ENCODE assay signal across 22 mouse cellular contexts in the genomic region with DNA sequence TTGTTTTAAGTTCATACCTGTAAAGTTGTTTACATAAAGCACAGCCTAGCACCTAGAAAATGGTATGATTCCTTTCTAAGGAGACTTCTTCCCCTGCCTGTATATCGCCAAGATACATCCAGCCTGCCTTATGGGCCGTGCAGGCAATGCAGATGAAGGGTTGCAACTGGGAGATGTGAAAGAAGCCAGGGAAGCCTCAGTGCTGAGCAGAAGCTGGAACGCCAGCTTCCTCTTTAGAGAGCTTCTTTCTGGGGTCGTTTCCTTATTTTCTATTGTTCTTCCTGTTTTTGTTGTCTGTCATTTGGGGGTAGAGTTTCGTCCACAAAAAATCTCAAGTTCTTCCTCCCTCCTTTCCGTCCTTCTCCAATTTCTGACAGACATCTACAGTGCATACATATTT. TPM values are rescaled to one million over a fixed set of nuclear protein-coding genes. Genes with fewer than 3 reads are reported as not detected.
A peak's percentile ranks its signal among the peaks of the same experiment; 100 is the strongest.
DNase-seq lines count a peak whose midpoint lies in the region; ATAC-seq and TF ChIP-seq lines count a peak whose summit lies in the region.
"Had no signal": no experiment of that assay in that cellular context is flagged by ENCODE, and none has a peak within 500 bp of the region (broad histone marks: within the 10 kb centered on the region; RNA-seq: fewer than 3 reads in every experiment).

No protein-coding gene starts in this region.

- no peak for DNase-seq in liver, embryonic 11.5 days (ENCODE audit: low spot score)
- no peak for DNase-seq in liver, postnatal 0 days
- peak; percentile 75 for DNase-seq in MEL (ENCODE audit: low read depth, low spot score)
- no peak for DNase-seq in ovary, postnatal 36 days (ENCODE audit: low spot score)
- DNase-seq: adrenal gland, adult 8-10 months; cerebellum, adult 11 months; cerebellum, postnatal 10 days; forebrain, postnatal 0 days; heart, postnatal 14 days; lung, postnatal 10 days; right cerebral cortex, postnatal 14 days had no signal

- TF ChIP-seq EP300 in liver, postnatal 0 days (IDR thresholded peaks at IDR 0.05; ENCODE audit: low read depth), result no peak
- TF ChIP-seq EP300 in MEL (IDR thresholded peaks at IDR 0.05; ENCODE audit: low read depth in 1 of 2, low read length in 2 of 2), result peak in 1 of 2 experiments; percentile 59; a peak in 1 of 4 replicates

- H3K27me3 ChIP-seq in liver, embryonic 11.5 days (replicated peaks; ENCODE audit: control insufficient read depth, insufficient read depth, low read length), result no peaks in the 10 kb centered on the region
- H3K27me3 ChIP-seq in liver, postnatal 0 days (ENCODE audit: insufficient read depth, low read length), result no peaks in the 10 kb centered on the region
- no peaks in the 10 kb centered on the region for H3K27me3 ChIP-seq in MEL (ENCODE audit: control insufficient read depth in 1 of 2, insufficient read depth in 2 of 2, low read length in 2 of 2)
- H3K27me3 ChIP-seq in forebrain, embryonic 13.5 days, result no peaks in the 10 kb centered on the region
- H3K27me3 ChIP-seq: heart, embryonic 12.5 days; intestine, embryonic 15.5 days; kidney, embryonic 15.5 days; liver, embryonic 15.5 days; Patski had no signal

- no peak for TF ChIP-seq RAD21 in MEL (IDR thresholded peaks at IDR 0.05; ENCODE audit: low read depth, low read length)

- H3K36me3 ChIP-seq in liver, embryonic 11.5 days (ENCODE audit: control insufficient read depth, insufficient read depth, low read length), result no peaks in the 10 kb centered on the region; the same call in 1 of the 2 replicates
- 0 out of 2 replicates have a peak, but pooled peaks cover 3% of the 10 kb centered on the region for H3K36me3 ChIP-seq in liver, postnatal 0 days (replicated peaks; ENCODE audit: insufficient read depth, low read length)
- H3K36me3 ChIP-seq in MEL (ENCODE audit: control insufficient read depth in 1 of 2, insufficient read depth in 2 of 2, low read length in 2 of 2), result peaks cover 0 to 22% of the 10 kb centered on the region in 2 experiments; a peak in 2 of 4 replicates
- H3K36me3 ChIP-seq in forebrain, embryonic 13.5 days (ENCODE audit: poor library complexity, severe bottlenecking), result no peaks in the 10 kb centered on the region
- H3K36me3 ChIP-seq: heart, embryonic 12.5 days; intestine, embryonic 15.5 days; midbrain, embryonic 12.5 days had no signal

- peaks cover 15% of the 10 kb centered on the region for H3K79me2 ChIP-seq in MEL (ENCODE audit: control insufficient read depth, insufficient read depth, low read length, poor library complexity)

- H3K4me2 ChIP-seq in liver, embryonic 11.5 days, result no peak overlapping the region
- no peak overlapping the region for H3K4me2 ChIP-seq in liver, postnatal 0 days (ENCODE audit: low read depth, low read length)
- no peak overlapping the region for H3K4me2 ChIP-seq in forebrain, embryonic 13.5 days
- H3K4me2 ChIP-seq: heart, embryonic 12.5 days; hindbrain, embryonic 14.5 days; intestine, embryonic 15.5 days; kidney, embryonic 15.5 days; liver, embryonic 15.5 days; midbrain, embryonic 12.5 days had no signal

- H3K9ac ChIP-seq in liver, embryonic 11.5 days (ENCODE audit: low read depth, low read length), result no peak overlapping the region
- H3K9ac ChIP-seq in liver, postnatal 0 days (replicated peaks), result no peak overlapping the region
- H3K9ac ChIP-seq in MEL (ENCODE audit: control insufficient read depth, low read depth, low read length, poor library complexity, severe bottlenecking), result peak overlapping the region; percentile 51
- no peak overlapping the region for H3K9ac ChIP-seq in forebrain, embryonic 13.5 days
- H3K9ac ChIP-seq: forebrain, postnatal 0 days; heart, embryonic 12.5 days; hindbrain, embryonic 14.5 days; intestine, embryonic 15.5 days; kidney, embryonic 15.5 days; liver, embryonic 15.5 days; midbrain, embryonic 12.5 days had no signal

- 36% methylated on average over 6 of the region's 6 CpGs for WGBS in liver, embryonic 11.5 days
- WGBS in liver, postnatal 0 days (ENCODE audit: insufficient replicate concordance), result 26% methylated on average over 6 of the region's 6 CpGs
- 72% methylated on average over 6 of the region's 6 CpGs for WGBS in forebrain, embryonic 13.5 days

- TF ChIP-seq POLR2A in MEL (IDR thresholded peaks at IDR 0.05; ENCODE audit: control insufficient read depth in 1 of 2, insufficient read depth in 1 of 2, low read depth in 1 of 2, low read length in 2 of 2, poor library complexity in 1 of 2), result no peak

- no peaks in the 10 kb centered on the region for H3K9me3 ChIP-seq in liver, embryonic 11.5 days (ENCODE audit: control insufficient read depth, low read length)
- no peaks in the 10 kb centered on the region for H3K9me3 ChIP-seq in liver, postnatal 0 days (ENCODE audit: low read length)
- no peaks in the 10 kb centered on the region for H3K9me3 ChIP-seq in MEL (replicated peaks; ENCODE audit: insufficient read depth, low read length)
- H3K9me3 ChIP-seq in forebrain, embryonic 13.5 days (replicated peaks), result no peaks in the 10 kb centered on the region
- H3K9me3 ChIP-seq: heart, embryonic 12.5 days; intestine, embryonic 15.5 days; kidney, embryonic 15.5 days; liver, embryonic 15.5 days; midbrain, embryonic 12.5 days had no signal

- peak overlapping the region; percentile 25; the same call in 1 of the 2 replicates for H3K27ac ChIP-seq in liver, embryonic 11.5 days (ENCODE audit: low read depth, low read length)
- H3K27ac ChIP-seq in liver, postnatal 0 days (ENCODE audit: low read depth), result no peak overlapping the region
- no peak overlapping the region for H3K27ac ChIP-seq in MEL (ENCODE audit: control insufficient read depth, low read depth, low read length)
- no peak overlapping the region for H3K27ac ChIP-seq in forebrain, embryonic 13.5 days
- H3K27ac ChIP-seq: hindbrain, embryonic 14.5 days; intestine, embryonic 15.5 days; kidney, embryonic 15.5 days; liver, embryonic 15.5 days; midbrain, embryonic 12.5 days had no signal

- no peak for ATAC-seq in liver, embryonic 11.5 days (replicated peaks; ENCODE audit: low FRiP score)
- ATAC-seq in liver, postnatal 0 days, result no peak
- ATAC-seq in common myeloid progenitor, adult 5-6 weeks (replicated peaks; ENCODE audit: low read depth, poor library complexity, severe bottlenecking), result peak; percentile 65
- peak; percentile 62 for ATAC-seq in monocyte, adult 5-6 weeks (replicated peaks; ENCODE audit: insufficient number of reproducible peaks, low FRiP score, low TSS enrichment, poor library complexity, severe bottlenecking)
- no peak for ATAC-seq in forebrain, embryonic 13.5 days
- ATAC-seq: forebrain, postnatal 0 days; intestine, embryonic 15.5 days; Patski had no signal

- no peak overlapping the region for H3K4me3 ChIP-seq in liver, embryonic 11.5 days (ENCODE audit: low read depth, low read length)
- no peak overlapping the region for H3K4me3 ChIP-seq in liver, postnatal 0 days (ENCODE audit: low read depth, low read length)
- H3K4me3 ChIP-seq in MEL (ENCODE audit: control insufficient read depth in 1 of 2, insufficient read depth in 1 of 2, low read depth in 2 of 2, low read length in 2 of 2), result peak overlapping the region; percentile 15 to 24
- no peak overlapping the region for H3K4me3 ChIP-seq in forebrain, embryonic 13.5 days
- H3K4me3 ChIP-seq: heart, embryonic 12.5 days; intestine, embryonic 15.5 days; kidney, embryonic 15.5 days; liver, embryonic 15.5 days; midbrain, embryonic 12.5 days; myocyte had no signal

- no peak for TF ChIP-seq CTCF in liver, postnatal 0 days (IDR thresholded peaks at IDR 0.05; ENCODE audit: low read depth)
- no peak for TF ChIP-seq CTCF in MEL (IDR thresholded peaks at IDR 0.05 in 2 of 3, conservative IDR thresholded peaks at IDR 0.05 in 1 of 3; ENCODE audit: control insufficient read depth in 1 of 3, insufficient read depth in 1 of 3, low read depth in 2 of 3, low read length in 3 of 3, poor library complexity in 1 of 3, severe bottlenecking in 1 of 3)

- H3K4me1 ChIP-seq in liver, embryonic 11.5 days (replicated peaks; ENCODE audit: control insufficient read depth, insufficient read depth, low read length), result peaks cover 18% of the 10 kb centered on the region
- peaks cover 20% of the 10 kb centered on the region for H3K4me1 ChIP-seq in liver, postnatal 0 days (ENCODE audit: insufficient read depth)
- peaks cover 7 to 13% of the 10 kb centered on the region in 2 experiments for H3K4me1 ChIP-seq in MEL (ENCODE audit: control insufficient read depth in 1 of 2, insufficient read depth in 2 of 2, low read length in 2 of 2)
- H3K4me1 ChIP-seq in forebrain, embryonic 13.5 days, result peaks cover 15% of the 10 kb centered on the region

TF ChIP-seq in MEL, 35 proteins besides CTCF, POLR2A, EP300 and RAD21 (continues in another document):
- TF ChIP-seq MAZ (IDR thresholded peaks at IDR 0.05; ENCODE audit: low read depth, low read length) (no peak), BHLHE40 (IDR thresholded peaks at IDR 0.05; ENCODE audit: borderline replicate concordance, low read depth, low read length) (no peak), ZNF384 (IDR thresholded peaks at IDR 0.05; ENCODE audit: low read depth, low read length) (no peak), MEF2A (IDR thresholded peaks at IDR 0.05; ENCODE audit: extremely low read depth, insufficient replicate concordance, low read depth, low read length, poor library complexity, severe bottlenecking) (no peak), KAT2A (conservative IDR thresholded peaks at IDR 0.05; ENCODE audit: low read depth, low read length) (no peak), TBP (IDR thresholded peaks at IDR 0.05; ENCODE audit: low read depth, low read length) (no peak), USF1 (IDR thresholded peaks at IDR 0.05; ENCODE audit: low read depth, low read length) (no peak), ETS1 (IDR thresholded peaks at IDR 0.05; ENCODE audit: low read depth, low read length) (no peak), SMC3 (IDR thresholded peaks at IDR 0.05; ENCODE audit: low read depth, low read length) (no peak), MYC (IDR thresholded peaks at IDR 0.05; ENCODE audit: low read depth, low read length) (no peak), RCOR1 (IDR thresholded peaks at IDR 0.05; ENCODE audit: low read depth, low read length) (no peak), ZC3H11A (IDR thresholded peaks at IDR 0.05; ENCODE audit: low read depth, low read length) (no peak), MYB (IDR thresholded peaks at IDR 0.05; ENCODE audit: low read depth, low read length) (no peak), UBTF (IDR thresholded peaks at IDR 0.05; ENCODE audit: borderline replicate concordance, insufficient read depth, low read depth, low read length) (no peak)

RNA-seq across cellular contexts. Expression of a gene that starts 2.1 kb away (rescaled TPM):
- polyA plus RNA-seq in liver, embryonic 11.5 days (2014; fragmentation: Nextera tagmentation; extraction: Ambion mirVana), result 125 and 127 TPM in 2 replicates
- polyA plus RNA-seq in liver, postnatal 0 days (2015; fragmentation: Nextera tagmentation; extraction: Ambion mirVana), result 49.4 and 55.0 TPM in 2 replicates
- 45.3 and 45.6 TPM in 2 replicates for total RNA-seq in MEL (2012; rRNA removed)
- polyA plus RNA-seq in MEL (2012; ENCODE audit: insufficient read depth in 1 of 2, insufficient read length in 2 of 2, low read depth in 1 of 2, low replicate concordance in 2 of 2, missing spikeins in 1 of 2), result 10 to 100 TPM in 1 of 2 experiments, not detected in 1; 33.5 TPM
- 53.5 and 66.8 TPM in 2 replicates for total RNA-seq in common myeloid progenitor, adult 5-6 weeks (2017)
- 127 to 252 TPM (median 176 TPM) in 3 replicates for total RNA-seq in monocyte, adult 5-6 weeks (2017)
- 157 and 167 TPM in 2 replicates for polyA plus RNA-seq in forebrain, embryonic 13.5 days (2015; fragmentation: Nextera tagmentation; extraction: Ambion mirVana)

Comparison
In these comparisons a context has a peak if more than half of its experiments do, and no peak if none do; other contexts are left out.
1. ATAC-seq: peak in common myeloid progenitor, adult 5-6 weeks (single experiment) and monocyte, adult 5-6 weeks (single experiment); none in liver, embryonic 11.5 days (single experiment), liver, postnatal 0 days (single experiment) and forebrain, embryonic 13.5 days (single experiment).
2. H3K4me3 ChIP-seq: peak in MEL (2 of 2); none in liver, embryonic 11.5 days (single experiment), liver, postnatal 0 days (single experiment) and forebrain, embryonic 13.5 days (single experiment).